Mouse (Mus musculus) frontal cortex, adult 2 months (tissue): ENCODE data around the gene Sox12. TPM values are rescaled to one million over a fixed set of nuclear protein-coding genes. Genes with fewer than 3 reads are reported as not detected.
"Not testable (repeated sequence)": the region's sequence is repeated elsewhere in the genome, so short reads cannot be mapped to it uniquely, and the experiment has no call there.

ENCODE experiments used
- DNase-seq, 2 experiments: peaks; one replicate each; pipeline ENCODE4 v3.0.0; 2022; ENCODE audit warnings: low spot score in 1 of 2; ENCODE audit errors: extremely low spot score in 1 of 2
- polyA plus RNA-seq: library from polyadenylated mRNA; depleted of rRNA; stranded (reverse); fragments of >200 nt; gene quantifications from 2 replicates; pipeline ENCODE4 v1.2.3, GENCODE M21; 2012; rRNA removed

The Sox12 gene
- polyA plus RNA-seq: 22.7 and 23.4 TPM in 2 replicates

DNA sequence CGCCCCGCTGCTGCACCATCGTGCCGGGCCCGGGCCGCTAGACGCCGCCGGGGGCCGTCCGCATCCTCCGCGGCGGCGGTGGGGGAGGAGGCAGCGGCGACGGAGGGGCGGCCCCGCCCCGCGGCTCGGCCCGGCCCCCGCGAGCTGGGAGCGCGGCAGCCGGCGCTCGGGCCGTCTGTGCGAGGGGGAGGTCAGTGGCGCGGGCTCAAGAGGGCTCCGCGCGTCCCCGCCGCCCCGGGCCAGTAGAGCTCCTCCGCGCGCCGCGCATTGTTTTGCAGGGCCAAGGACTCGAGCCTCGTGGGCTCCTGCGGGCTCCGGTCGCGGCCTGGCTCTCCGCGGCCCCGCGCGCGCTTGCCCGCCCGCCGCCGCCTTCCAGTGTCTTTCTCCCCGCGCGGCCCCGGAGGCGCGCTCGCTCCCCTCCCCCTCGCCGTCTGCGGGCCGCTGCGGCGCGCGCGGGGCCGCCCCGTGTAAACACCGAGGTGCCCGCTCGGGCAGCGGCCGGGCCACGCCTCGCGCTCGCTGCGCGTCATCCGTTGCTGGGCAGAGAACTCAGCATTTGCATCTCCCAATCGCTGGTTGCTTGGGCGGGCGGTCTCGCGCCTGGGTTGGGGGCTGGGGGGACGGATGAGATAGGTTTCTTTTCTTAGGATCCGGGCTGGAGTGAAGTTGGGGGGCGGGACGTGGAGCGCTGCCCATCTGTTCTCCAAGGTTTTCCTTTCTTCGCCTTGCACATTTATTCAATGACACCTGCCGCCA lies at the start of gene Sox12:
Gene Sox12, minus strand, starts transcription at position 384 of the 756 bp plus-strand sequence.
- peak; percentile 92 to 99 for DNase-seq

DNA sequence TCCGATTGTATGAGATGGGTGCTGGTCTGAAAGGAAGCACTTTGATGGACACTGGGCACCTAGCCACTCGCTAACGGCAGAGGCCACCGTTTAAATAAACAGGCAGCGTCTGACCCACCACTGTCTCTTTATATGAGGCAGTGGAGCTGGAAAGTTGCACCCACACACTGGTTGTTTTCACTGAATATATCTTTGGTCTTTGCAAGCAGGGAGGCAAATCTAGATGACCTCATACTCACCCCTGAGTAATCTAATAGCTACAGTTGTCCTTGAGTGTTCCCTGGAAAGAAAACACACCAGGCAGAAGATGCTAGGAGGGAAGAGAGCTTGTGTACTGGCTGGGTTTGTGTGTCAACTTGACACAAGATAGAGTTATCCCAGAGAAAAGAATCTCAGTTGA lies 49.6 kb upstream of the Sox12 start:
- DNase-seq: no peak

- DNase-seq: no peak
Observed at GRCm38 (mm10) chr2:152446642-152447041, 48.8 kb upstream of the Sox12 start.

DNA sequence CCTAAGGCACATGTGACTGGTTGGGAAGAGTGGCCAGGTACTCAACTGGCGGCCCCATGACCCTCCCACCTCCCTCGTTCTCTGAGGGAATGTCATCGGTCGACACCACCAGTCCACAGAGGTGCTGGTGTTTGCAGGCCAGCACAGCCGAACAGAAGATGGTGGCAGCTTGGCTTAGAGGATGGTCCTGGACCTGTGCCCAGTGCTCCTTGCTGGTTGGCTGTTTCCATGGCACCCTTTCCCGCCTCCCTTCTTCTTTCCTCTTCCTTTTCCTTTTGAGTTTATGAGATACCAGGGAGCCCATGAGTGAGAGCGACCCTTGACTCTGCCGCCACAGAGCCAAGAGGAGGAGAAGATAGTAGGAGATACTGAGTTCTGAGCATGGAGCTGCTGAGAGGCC lies 45.4 kb upstream of the Sox12 start:
- DNase-seq: peak in 1 of 2 experiments; percentile 20

DNA sequence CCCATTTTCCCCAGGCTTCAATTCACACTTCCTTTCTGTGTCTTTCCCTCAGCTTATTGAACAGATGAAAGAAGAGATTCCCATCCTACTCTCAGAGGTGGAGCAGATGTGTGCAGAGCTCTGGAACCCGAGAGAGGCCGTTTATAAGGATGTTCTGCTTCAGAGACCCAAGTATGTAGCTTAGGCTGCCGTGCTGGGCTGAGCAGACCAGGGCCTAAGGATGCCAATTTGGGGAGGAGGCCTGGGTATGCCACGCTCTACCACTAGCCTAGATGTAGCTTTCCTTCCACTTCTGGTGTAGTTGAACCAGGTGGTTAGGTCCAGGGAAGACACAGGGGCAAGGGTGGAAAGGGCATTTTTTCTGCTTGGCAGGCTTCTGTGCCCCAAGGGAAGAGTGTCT lies 44.5 kb upstream of the Sox12 start:
- no peak for DNase-seq

GRCm38 (mm10) chr2:152439833-152440232 lies 42.0 kb upstream of the Sox12 start:
- no peak for DNase-seq

- no peak for DNase-seq
Observed at GRCm38 (mm10) chr2:152438963-152439362, 41.1 kb upstream of the Sox12 start.

DNA sequence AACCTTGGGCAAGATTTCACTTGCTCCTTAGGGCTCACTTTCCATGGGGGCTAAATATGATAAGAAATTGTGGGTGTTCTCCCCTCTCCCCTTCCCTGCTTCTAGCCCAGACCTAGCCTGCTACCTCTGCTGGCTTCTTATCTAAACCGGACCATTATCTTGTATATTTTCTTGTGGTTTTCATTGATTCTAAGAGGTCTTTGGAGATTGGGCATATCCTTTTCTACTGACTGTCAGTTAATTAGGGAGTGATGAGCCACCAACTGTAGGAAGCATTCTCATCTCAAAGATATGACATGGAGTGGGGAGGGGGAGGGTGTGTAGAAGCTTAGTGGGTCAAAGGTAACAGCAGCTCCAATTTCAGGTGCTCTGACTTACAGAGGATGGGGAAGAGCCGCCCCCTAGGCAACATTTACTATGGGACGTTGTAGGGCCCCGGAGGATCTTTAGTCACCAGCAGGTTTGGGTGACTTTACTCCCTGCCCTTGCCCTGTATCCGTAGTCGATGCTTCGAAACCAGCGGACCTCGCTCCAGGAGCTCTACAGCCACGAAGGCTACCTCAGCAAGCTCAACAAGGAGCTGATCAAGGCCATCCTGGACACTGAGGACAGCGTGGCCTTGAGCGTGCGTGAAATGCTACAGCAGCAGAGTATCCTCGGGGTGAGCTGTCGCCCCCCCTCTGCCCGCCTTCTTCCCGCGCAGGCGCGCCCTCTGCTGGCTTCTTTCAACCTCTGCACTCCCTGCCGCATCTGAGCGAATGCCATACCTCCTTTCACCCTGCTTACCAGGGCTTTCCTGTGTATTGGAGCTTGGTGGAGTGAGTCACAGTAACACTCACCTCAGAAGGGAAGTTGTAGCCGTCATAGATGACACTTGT lies 39.4 kb upstream of the Sox12 start:
- peak; percentile 50 to 91 for DNase-seq

GRCm38 (mm10) chr2:152436405-152436901 lies 38.6 kb upstream of the Sox12 start:
- DNase-seq: no peak

GRCm38 (mm10) chr2:152428481-152428880 lies 30.6 kb upstream of the Sox12 start:
- DNase-seq: not testable (repeated sequence)

DNA sequence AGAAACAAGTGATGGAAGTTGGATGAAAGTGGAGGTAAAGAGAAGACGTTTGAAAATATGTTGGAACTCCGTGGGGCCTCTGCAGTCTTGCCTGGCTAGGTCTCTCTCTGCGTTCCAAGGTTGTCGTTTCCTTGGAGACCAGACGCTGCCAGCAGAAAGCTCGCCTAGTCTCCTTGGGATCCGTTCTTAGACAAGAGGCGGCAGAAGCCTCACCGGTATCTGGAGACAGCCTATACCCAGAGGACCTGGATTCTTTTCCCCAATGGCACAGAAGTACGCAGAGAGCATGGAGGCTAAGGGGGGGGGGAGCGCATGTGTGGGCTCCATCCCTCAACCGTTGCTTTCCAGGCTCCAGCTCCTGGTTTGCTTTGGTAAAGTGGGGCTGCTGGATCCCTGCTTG lies 29.6 kb upstream of the Sox12 start:
- DNase-seq: peak in 1 of 2 experiments; percentile 68

GRCm38 (mm10) chr2:152415786-152416185 lies 17.9 kb upstream of the Sox12 start:
- no peak for DNase-seq

- DNase-seq: no peak
Observed at GRCm38 (mm10) chr2:152415287-152415686, 17.4 kb upstream of the Sox12 start, which contains the start of gene 6820408C15Rik. 6820408C15Rik (plus strand) TSS chr2:152415587.

GRCm38 (mm10) chr2:152414591-152415165 lies 16.8 kb upstream of the Sox12 start, which contains the start of gene Zcchc3:
Zcchc3 (minus strand) TSS chr2:152415027.
- DNase-seq: peak; percentile 69 to 88

GRCm38 (mm10) chr2:152413765-152414584 lies 16.1 kb upstream of the Sox12 start:
- DNase-seq: peak in 1 of 2 experiments; percentile 26

DNA sequence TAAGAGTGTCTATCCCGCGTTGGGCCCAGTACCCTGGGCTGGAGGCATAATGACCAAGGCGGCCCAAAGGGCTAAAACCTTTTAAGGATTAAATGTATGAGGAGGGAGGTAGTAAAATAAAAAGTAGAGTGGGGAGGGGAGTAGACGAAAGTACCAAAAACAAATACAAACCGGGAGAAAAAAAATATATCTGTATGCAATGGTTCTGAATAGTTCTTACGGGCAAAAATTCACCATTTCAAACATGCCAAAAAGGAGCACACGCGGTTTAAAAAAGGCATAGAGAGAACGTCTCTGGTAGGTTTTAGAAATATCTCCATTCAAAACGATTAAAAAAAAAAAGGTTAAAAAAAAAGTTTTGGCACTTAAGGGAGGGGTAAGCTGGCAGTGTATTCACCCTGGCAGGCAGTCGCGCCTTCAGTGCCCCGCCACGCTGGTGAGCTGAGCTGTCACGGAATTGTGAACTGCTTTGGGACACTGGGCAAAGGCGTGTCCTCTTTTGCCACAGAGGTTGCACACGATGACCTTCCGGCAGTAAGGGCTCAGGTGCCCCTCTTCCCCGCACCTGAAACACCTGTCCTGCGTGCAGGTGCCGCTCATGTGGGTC lies 15.4 kb upstream of the Sox12 start:
- no peak for DNase-seq

DNA sequence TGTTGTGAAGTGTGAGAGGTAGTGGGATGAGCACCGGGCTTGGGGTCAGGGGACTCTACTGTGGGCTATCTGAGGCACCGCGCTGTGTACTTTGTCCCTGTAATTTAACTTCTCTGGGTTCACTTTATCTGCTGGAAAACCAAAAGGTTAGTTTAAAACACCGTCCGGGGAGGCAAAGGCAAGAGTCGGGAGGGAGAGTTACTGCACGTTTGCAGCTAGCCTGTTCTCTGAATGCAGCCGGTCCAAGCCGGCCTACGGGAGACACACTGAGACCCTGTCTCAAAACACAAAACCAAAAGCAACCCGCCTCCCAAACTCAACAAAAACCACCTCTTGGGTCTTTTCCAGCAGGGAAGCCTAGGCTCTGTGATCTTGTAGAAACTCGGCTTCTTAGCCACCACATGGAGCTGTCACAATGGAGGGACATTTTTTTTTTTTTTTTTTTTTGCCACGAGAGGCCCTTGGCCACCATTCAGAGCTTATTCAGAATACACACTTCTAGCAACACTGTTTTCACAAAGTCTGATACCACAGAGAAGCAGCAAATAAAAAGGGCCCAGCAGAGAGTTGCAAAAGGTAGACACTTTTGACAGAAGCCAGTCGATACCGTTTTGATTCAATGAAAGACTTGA lies 14.8 kb upstream of the Sox12 start:
- no peak for DNase-seq

DNA sequence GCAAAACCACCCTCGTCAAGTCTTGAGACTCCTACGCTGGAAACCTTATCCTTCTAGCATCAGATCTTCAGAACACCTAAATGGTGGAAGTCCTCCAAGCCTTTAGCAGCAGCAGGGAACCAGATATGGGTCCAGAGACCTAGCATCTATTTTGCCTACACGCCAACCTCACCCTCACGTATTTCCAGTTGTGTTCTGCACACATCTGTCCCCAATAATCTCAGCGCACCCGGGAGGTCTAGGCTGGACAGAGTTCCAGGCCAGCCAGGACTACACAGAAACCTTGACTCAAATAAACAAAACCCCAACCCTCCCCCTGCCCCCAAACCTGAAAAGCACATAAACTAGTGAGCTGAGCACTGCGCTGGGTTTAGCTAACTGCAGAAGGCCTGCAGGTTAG lies 13.6 kb upstream of the Sox12 start:
- DNase-seq: no peak

- DNase-seq: peak; percentile 55 to 73
Observed at GRCm38 (mm10) chr2:152410971-152411371, 13.1 kb upstream of the Sox12 start.
